Mouse (Mus musculus): ENCODE measurements around the gene Tor1aip2. TPM values are rescaled to one million over a fixed set of nuclear protein-coding genes. Genes with fewer than 3 reads are reported as not detected.

Gene Tor1aip2
- polyA plus RNA-seq, 1 experiment from 2014 or later, result 104 TPM

GRCm38 (mm10) chr1:156062193-156062592 is 27.0 kb downstream of the Tor1aip2 start:
- ATAC-seq (ENCODE audit: low read depth), result no peak
- H3K27me3 ChIP-seq (ENCODE audit: control insufficient read depth, insufficient read depth, low read depth, low read length), result no peaks in the 10 kb centered on the region
- H3K9ac ChIP-seq (ENCODE audit: low read length), result no peak overlapping the region
- no peak overlapping the region for H3K4me3 ChIP-seq (ENCODE audit: low read length)
- H3K9me3 ChIP-seq (ENCODE audit: control insufficient read depth, low read length), result no peaks in the 10 kb centered on the region
- H3K27ac ChIP-seq (ENCODE audit: low read length), result no peak overlapping the region
- H3K4me1 ChIP-seq (replicated peaks; ENCODE audit: control insufficient read depth, insufficient read depth, low read length), result no peaks in the 10 kb centered on the region
- H3K36me3 ChIP-seq (ENCODE audit: control insufficient read depth, insufficient read depth, low read length), result peaks cover 39% of the 10 kb centered on the region
- H3K4me2 ChIP-seq (ENCODE audit: low read depth, low read length), result no peak overlapping the region
- WGBS, result 79% methylated on average over 4 of the region's 4 CpGs

- no peak for ATAC-seq (ENCODE audit: low read depth)
- Histone ChIP-seq H3K4me1 (replicated peaks; ENCODE audit: control insufficient read depth, insufficient read depth, low read length) (no peaks in the 10 kb centered on the region), H3K27ac (ENCODE audit: low read length) (no peak overlapping the region), H3K9ac (ENCODE audit: low read length) (no peak overlapping the region), H3K36me3 (ENCODE audit: control insufficient read depth, insufficient read depth, low read length) (peaks cover 33% of the 10 kb centered on the region), H3K4me3 (ENCODE audit: low read length) (no peak overlapping the region), H3K9me3 (ENCODE audit: control insufficient read depth, low read length) (no peaks in the 10 kb centered on the region), H3K4me2 (ENCODE audit: low read depth, low read length) (no peak overlapping the region), H3K27me3 (ENCODE audit: control insufficient read depth, insufficient read depth, low read depth, low read length) (no peaks in the 10 kb centered on the region)
- 63% methylated on average over 3 of the region's 3 CpGs for WGBS
Measured at GRCm38 (mm10) chr1:156066133-156066532, 30.9 kb downstream of the Tor1aip2 start.

- H3K36me3 ChIP-seq (ENCODE audit: control insufficient read depth, insufficient read depth, low read length), result peaks cover 7% of the 10 kb centered on the region
- no peak for ATAC-seq (ENCODE audit: low read depth)
- no peaks in the 10 kb centered on the region for H3K9me3 ChIP-seq (ENCODE audit: control insufficient read depth, low read length)
- H3K4me3 ChIP-seq (ENCODE audit: low read length), result no peak overlapping the region
- peaks cover 3% of the 10 kb centered on the region for H3K4me1 ChIP-seq (replicated peaks; ENCODE audit: control insufficient read depth, insufficient read depth, low read length)
- H3K27me3 ChIP-seq (ENCODE audit: control insufficient read depth, insufficient read depth, low read depth, low read length), result no peaks in the 10 kb centered on the region
- H3K27ac ChIP-seq (ENCODE audit: low read length), result no peak overlapping the region
- WGBS, result 71% methylated on average over 14 of the region's 14 CpGs
- H3K9ac ChIP-seq (ENCODE audit: low read length), result no peak overlapping the region
- H3K4me2 ChIP-seq (ENCODE audit: low read depth, low read length), result no peak overlapping the region
Measured at GRCm38 (mm10) chr1:156070106-156070505, 34.9 kb downstream of the Tor1aip2 start.

GRCm38 (mm10) chr1:156073169-156073821 is 38.1 kb downstream of the Tor1aip2 start:
- ATAC-seq (ENCODE audit: low read depth), result no peak
- no peaks in the 10 kb centered on the region for H3K36me3 ChIP-seq (ENCODE audit: control insufficient read depth, insufficient read depth, low read length)
- no peak overlapping the region for H3K27ac ChIP-seq (ENCODE audit: low read length)
- WGBS, result 51% methylated on average over 15 of the region's 15 CpGs
- H3K9me3 ChIP-seq (ENCODE audit: control insufficient read depth, low read length), result no peaks in the 10 kb centered on the region
- H3K9ac ChIP-seq (ENCODE audit: low read length), result no peak overlapping the region
- H3K4me1 ChIP-seq (replicated peaks; ENCODE audit: control insufficient read depth, insufficient read depth, low read length), result peaks cover 3% of the 10 kb centered on the region
- no peak overlapping the region for H3K4me3 ChIP-seq (ENCODE audit: low read length)
- H3K27me3 ChIP-seq (ENCODE audit: control insufficient read depth, insufficient read depth, low read depth, low read length), result no peaks in the 10 kb centered on the region
- no peak overlapping the region for H3K4me2 ChIP-seq (ENCODE audit: low read depth, low read length)

GRCm38 (mm10) chr1:156074575-156074974 is 39.4 kb downstream of the Tor1aip2 start:
- Histone ChIP-seq H3K4me1 (replicated peaks; ENCODE audit: control insufficient read depth, insufficient read depth, low read length) (peaks cover 3% of the 10 kb centered on the region), H3K27ac (ENCODE audit: low read length) (no peak overlapping the region), H3K9me3 (ENCODE audit: control insufficient read depth, low read length) (no peaks in the 10 kb centered on the region), H3K36me3 (ENCODE audit: control insufficient read depth, insufficient read depth, low read length) (no peaks in the 10 kb centered on the region), H3K4me3 (ENCODE audit: low read length) (no peak overlapping the region), H3K4me2 (ENCODE audit: low read depth, low read length) (no peak overlapping the region), H3K27me3 (ENCODE audit: control insufficient read depth, insufficient read depth, low read depth, low read length) (no peaks in the 10 kb centered on the region), H3K9ac (ENCODE audit: low read length) (no peak overlapping the region)
- 23% methylated on average over 8 of the region's 8 CpGs for WGBS
- 0 out of 2 replicates have a peak, but pooled peaks have one; percentile 45 for ATAC-seq (ENCODE audit: low read depth)

GRCm38 (mm10) chr1:156076474-156076873 is 41.3 kb downstream of the Tor1aip2 start:
- no peak overlapping the region for H3K27ac ChIP-seq (ENCODE audit: low read length)
- 52% methylated on average over 4 of the region's 4 CpGs for WGBS
- H3K27me3 ChIP-seq (ENCODE audit: control insufficient read depth, insufficient read depth, low read depth, low read length), result no peaks in the 10 kb centered on the region
- H3K4me1 ChIP-seq (replicated peaks; ENCODE audit: control insufficient read depth, insufficient read depth, low read length), result peaks cover 3% of the 10 kb centered on the region
- H3K9ac ChIP-seq (ENCODE audit: low read length), result no peak overlapping the region
- H3K9me3 ChIP-seq (ENCODE audit: control insufficient read depth, low read length), result no peaks in the 10 kb centered on the region
- ATAC-seq (ENCODE audit: low read depth), result no peak
- H3K4me2 ChIP-seq (ENCODE audit: low read depth, low read length), result no peak overlapping the region
- H3K36me3 ChIP-seq (ENCODE audit: control insufficient read depth, insufficient read depth, low read length), result no peaks in the 10 kb centered on the region
- no peak overlapping the region for H3K4me3 ChIP-seq (ENCODE audit: low read length)

- H3K9me3 ChIP-seq (ENCODE audit: control insufficient read depth, low read length), result no peaks in the 10 kb centered on the region
- no peak overlapping the region for H3K9ac ChIP-seq (ENCODE audit: low read length)
- no peak overlapping the region for H3K4me2 ChIP-seq (ENCODE audit: low read depth, low read length)
- 36% methylated on average over 3 of the region's 3 CpGs for WGBS
- no peak overlapping the region for H3K4me3 ChIP-seq (ENCODE audit: low read length)
- no peaks in the 10 kb centered on the region for H3K36me3 ChIP-seq (ENCODE audit: control insufficient read depth, insufficient read depth, low read length)
- no peak overlapping the region for H3K27ac ChIP-seq (ENCODE audit: low read length)
- peaks cover 3% of the 10 kb centered on the region for H3K4me1 ChIP-seq (replicated peaks; ENCODE audit: control insufficient read depth, insufficient read depth, low read length)
- no peak for ATAC-seq (ENCODE audit: low read depth)
- no peaks in the 10 kb centered on the region for H3K27me3 ChIP-seq (ENCODE audit: control insufficient read depth, insufficient read depth, low read depth, low read length)
Measured at GRCm38 (mm10) chr1:156077655-156078054, 42.5 kb downstream of the Tor1aip2 start.

- Histone ChIP-seq H3K27ac (ENCODE audit: low read length) (no peak overlapping the region), H3K9ac (ENCODE audit: low read length) (no peak overlapping the region), H3K9me3 (ENCODE audit: control insufficient read depth, low read length) (no peaks in the 10 kb centered on the region), H3K27me3 (ENCODE audit: control insufficient read depth, insufficient read depth, low read depth, low read length) (no peaks in the 10 kb centered on the region), H3K4me2 (ENCODE audit: low read depth, low read length) (no peak overlapping the region), H3K4me3 (ENCODE audit: low read length) (no peak overlapping the region), H3K36me3 (ENCODE audit: control insufficient read depth, insufficient read depth, low read length) (no peaks in the 10 kb centered on the region), H3K4me1 (replicated peaks; ENCODE audit: control insufficient read depth, insufficient read depth, low read length) (no peaks in the 10 kb centered on the region)
- WGBS, result 50% methylated on average over 3 of the region's 3 CpGs
- peak; percentile 21; the same call in 1 of the 2 replicates for ATAC-seq (ENCODE audit: low read depth)
Measured at GRCm38 (mm10) chr1:156084603-156085002, 49.4 kb downstream of the Tor1aip2 start.

GRCm38 (mm10) chr1:156085770-156086169 is 50.6 kb downstream of the Tor1aip2 start:
- no peaks in the 10 kb centered on the region for H3K4me1 ChIP-seq (replicated peaks; ENCODE audit: control insufficient read depth, insufficient read depth, low read length)
- no peaks in the 10 kb centered on the region for H3K9me3 ChIP-seq (ENCODE audit: control insufficient read depth, low read length)
- H3K4me3 ChIP-seq (ENCODE audit: low read length), result no peak overlapping the region
- no peaks in the 10 kb centered on the region for H3K27me3 ChIP-seq (ENCODE audit: control insufficient read depth, insufficient read depth, low read depth, low read length)
- no peak overlapping the region for H3K9ac ChIP-seq (ENCODE audit: low read length)
- H3K4me2 ChIP-seq (ENCODE audit: low read depth, low read length), result no peak overlapping the region
- no peak for ATAC-seq (ENCODE audit: low read depth)
- 53% methylated on average over 5 of the region's 5 CpGs for WGBS
- H3K36me3 ChIP-seq (ENCODE audit: control insufficient read depth, insufficient read depth, low read length), result no peaks in the 10 kb centered on the region
- no peak overlapping the region for H3K27ac ChIP-seq (ENCODE audit: low read length)

Data from lung, embryonic 16.5 days (tissue).